Mouse (Mus musculus): Measurements from ENCODE around the gene Usp36.
"Not testable (repeated sequence)": the region's sequence is repeated elsewhere in the genome, so short reads cannot be mapped to it uniquely, and the experiment has no call there.

Gene Usp36

DNA sequence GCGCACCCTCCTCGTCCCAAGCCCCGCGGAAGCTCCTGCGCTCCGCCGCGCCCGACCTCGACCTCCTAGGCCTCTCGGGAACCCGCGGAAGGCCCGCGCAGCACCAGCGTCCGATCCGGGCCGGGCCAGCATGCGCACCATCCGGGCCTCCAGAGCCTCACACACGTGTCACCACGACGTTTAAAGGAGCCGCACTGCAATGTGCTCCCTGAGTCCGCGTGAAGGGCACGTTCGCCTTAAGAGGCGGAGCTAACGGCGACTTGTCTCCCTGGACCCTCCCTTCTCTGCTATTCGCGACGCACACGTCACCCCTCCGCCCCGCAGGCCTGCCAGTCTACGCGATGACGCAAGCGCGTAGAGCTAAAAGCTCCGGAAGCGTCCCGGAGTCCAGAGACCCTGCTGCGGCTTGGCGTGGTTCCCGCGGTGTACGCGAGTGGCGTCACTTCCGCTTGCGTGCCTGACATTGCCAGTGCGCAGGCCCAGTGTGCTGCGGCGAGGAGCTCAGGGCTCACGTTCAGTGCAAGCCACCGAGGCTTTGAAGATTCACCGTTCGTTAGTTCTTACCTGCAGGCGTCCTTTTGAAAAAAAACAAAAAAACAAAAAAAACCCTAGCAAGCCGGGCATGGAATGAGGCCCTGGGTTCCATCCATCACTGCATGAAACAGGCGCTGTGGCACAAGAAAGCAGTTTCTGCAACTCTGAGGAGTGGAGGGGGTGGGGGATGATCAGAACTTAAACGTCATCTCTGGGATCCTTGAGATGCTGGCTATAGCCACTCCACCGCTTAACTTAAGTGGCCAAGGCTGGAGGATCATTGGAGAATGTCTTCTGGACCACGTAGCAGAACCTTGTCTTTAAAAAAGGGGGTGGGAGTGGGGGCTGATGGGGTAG lies at the start of gene Usp36:
Gene Usp36 (minus strand): TSS at position 246 of the 891 bp plus-strand sequence.
- peak; percentile 100 for DNase-seq (ENCODE audit: low spot score)

- DNase-seq (ENCODE audit: low spot score) = peak; percentile 80
These were observed 47.6 kb upstream of the Usp36 start for GRCm38 (mm10) chr11:118337491-118338168.

- no peak for DNase-seq (ENCODE audit: low spot score)
These were observed 43.4 kb upstream of the Usp36 start for GRCm38 (mm10) chr11:118333431-118333830.

- DNase-seq (ENCODE audit: low spot score) = no peak
These were observed 42.3 kb upstream of the Usp36 start for GRCm38 (mm10) chr11:118332376-118332775.

DNA sequence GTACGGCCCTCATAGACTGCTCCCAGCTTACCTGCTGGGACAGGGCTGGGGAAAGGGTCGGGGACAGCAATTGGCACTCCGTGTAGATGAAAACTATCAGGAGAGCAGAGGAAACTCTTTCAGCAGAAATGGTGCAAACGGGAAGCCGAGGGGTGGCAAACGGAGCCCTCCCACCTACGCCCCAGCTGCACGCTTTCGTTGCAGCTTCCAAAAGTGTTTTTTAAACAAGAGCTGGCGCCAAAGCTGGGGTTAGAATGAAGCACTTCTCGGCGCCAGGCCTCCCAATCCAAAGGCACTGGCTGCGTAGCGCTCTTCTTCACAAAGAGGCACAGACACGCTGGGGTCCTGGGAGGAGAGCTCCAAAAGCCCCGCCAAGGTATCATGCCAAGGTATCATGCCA lies 40.7 kb upstream of the Usp36 start:
- no peak for DNase-seq (ENCODE audit: low spot score)

GRCm38 (mm10) chr11:118330361-118330760 lies 40.3 kb upstream of the Usp36 start:
- no peak for DNase-seq (ENCODE audit: low spot score)

- DNase-seq (ENCODE audit: low spot score) = no peak
These were observed 38.9 kb upstream of the Usp36 start for GRCm38 (mm10) chr11:118328947-118329346.

DNA sequence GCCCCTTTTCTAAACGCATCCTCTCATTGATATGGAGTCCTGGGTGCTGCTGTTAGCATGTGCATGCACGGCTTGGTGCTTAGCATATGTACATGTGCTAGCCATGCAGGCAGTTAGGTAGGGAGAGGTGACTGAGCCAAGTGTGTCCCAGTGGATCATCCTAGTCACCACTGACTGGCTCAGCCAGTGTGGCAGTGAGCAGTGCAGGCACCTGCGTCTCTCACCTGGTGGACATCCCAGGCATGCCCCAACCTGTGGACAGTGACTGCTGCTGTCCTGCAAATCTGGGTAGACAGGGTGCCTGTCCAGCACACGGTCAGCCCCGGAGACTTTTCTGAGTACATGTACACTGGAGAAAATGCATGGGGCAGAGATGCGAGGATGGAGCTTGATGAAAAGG lies 38.5 kb upstream of the Usp36 start:
- no peak for DNase-seq (ENCODE audit: low spot score)

GRCm38 (mm10) chr11:118326991-118327971 lies 37.2 kb upstream of the Usp36 start:
- DNase-seq (ENCODE audit: low spot score) = no peak

DNA sequence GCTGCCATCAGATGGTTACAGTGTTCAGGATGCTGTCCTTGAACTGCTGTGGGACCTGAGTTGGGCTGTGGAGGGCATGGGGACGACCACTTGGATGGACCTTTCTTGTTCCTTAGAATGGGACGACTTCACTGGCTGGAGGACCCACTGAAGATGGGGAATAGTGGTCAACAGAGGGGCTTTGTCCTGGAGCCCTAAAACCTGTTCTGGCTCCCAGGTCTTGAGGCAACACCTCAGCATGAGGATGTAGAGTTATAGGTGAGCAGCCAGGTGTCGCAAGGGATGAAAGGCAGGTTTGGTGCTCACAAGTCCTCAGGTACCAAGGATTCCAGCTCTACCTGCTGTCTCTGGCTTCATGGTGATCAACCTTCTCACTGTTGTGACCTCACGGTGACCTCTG lies 36.4 kb upstream of the Usp36 start:
- DNase-seq (ENCODE audit: low spot score) = no peak

GRCm38 (mm10) chr11:118324541-118324940 lies 34.5 kb upstream of the Usp36 start:
- no peak for DNase-seq (ENCODE audit: low spot score)

- DNase-seq (ENCODE audit: low spot score) = no peak
These were observed 33.9 kb upstream of the Usp36 start for GRCm38 (mm10) chr11:118323974-118324373.

- no peak for DNase-seq (ENCODE audit: low spot score)
These were observed 32.6 kb upstream of the Usp36 start for GRCm38 (mm10) chr11:118322647-118323046.

DNA sequence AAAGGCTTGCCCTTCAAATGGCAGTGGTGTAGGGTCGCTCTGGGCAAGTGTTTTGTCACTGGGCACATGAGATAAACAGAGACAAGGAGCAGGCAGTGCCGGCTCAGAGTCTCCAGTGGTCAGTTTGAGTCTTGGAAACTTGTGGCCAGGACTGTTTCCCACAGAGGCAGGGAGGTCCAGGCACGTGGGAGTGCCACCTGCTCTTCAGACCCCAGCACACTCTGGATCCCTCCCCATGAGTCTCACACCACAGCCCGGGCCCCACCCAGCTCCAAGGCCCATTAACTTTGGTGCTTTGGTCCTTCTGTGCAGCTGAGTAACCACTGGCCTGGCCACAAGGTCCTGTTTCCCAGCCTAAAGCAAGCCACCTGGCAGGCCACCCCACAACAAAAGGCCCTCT lies 31.9 kb upstream of the Usp36 start:
- no peak for DNase-seq (ENCODE audit: low spot score)

GRCm38 (mm10) chr11:118321500-118321899 lies 31.5 kb upstream of the Usp36 start:
- no peak for DNase-seq (ENCODE audit: low spot score)

DNA sequence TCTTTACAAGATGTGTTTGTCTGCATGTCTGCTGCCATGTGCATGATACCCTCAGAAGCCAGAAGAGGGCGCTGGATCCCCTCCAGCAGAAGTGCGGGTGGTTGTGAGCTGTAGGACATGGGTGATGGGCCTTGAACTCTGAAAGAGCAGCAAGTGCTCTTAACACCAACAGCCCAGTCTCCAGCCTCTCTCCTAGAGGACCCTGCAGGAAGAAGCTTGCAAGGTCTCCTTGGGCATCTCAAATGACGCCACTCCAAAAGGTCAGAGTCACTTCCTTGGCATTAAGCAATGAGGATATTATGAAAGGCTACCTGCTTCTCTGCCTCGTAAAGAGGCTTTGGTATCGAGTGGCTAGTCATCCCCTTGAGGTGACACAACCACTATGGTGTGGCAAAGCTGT lies 28.6 kb upstream of the Usp36 start:
- peak; percentile 77 for DNase-seq (ENCODE audit: low spot score)

GRCm38 (mm10) chr11:118317129-118317528 lies 27.1 kb upstream of the Usp36 start:
- peak; percentile 37 for DNase-seq (ENCODE audit: low spot score)

DNA sequence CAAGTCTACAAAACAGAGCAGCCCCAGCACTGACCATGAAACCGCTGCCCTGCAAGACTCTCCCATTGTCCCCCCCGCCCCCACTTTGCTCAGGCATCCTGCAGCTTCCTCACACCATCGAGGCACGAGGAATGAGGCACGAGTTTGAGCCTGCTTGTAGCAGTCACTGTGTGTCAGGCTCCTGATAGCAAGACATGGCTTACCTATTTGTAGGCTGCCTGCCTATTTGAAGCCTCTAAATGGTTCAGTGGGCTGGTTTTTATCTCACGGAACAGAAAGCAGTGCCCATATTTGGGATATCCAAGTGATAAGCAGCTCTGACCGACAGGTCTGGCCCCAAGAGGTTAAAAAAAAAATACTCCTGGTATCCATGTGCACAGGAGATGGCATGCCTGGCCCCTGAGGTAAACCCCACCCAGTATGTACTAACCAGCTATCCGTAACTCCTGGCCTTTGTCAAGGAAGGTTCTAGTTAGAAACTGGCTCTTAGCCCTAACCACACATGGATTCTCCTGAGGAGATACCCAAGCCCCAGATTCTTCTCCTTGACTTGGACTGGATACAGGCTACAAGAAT lies 26.3 kb upstream of the Usp36 start:
- DNase-seq (ENCODE audit: low spot score) = no peak

DNA sequence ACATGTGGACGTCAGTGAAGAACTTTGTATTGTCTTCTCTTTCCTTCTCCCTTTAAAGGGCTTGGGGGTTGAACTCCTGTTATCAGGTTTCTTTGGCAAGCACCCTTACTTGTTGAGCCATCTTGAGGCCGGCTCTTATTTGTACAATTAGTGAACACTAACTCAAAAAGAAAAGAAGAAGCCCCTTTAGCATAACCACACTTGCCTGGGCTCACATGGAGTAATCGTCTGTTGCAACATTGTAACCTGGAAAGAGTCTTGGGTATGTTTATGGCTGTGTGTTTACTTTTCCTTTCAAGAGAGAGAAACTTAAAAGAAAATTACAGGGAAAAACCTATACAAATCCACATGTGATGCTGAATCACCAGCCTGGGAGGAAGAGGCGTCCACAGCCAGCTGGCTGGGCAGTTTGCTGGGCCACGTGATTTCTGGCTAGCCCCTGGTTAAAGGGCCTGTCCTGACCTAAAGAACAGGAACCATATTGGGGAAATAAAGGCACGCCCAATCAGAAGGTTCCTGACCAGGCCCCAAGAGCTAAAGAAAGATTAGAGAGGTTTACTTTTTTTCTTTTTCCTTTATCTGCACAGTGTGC lies 22.2 kb upstream of the Usp36 start:
- no peak for DNase-seq (ENCODE audit: low spot score)

DNA sequence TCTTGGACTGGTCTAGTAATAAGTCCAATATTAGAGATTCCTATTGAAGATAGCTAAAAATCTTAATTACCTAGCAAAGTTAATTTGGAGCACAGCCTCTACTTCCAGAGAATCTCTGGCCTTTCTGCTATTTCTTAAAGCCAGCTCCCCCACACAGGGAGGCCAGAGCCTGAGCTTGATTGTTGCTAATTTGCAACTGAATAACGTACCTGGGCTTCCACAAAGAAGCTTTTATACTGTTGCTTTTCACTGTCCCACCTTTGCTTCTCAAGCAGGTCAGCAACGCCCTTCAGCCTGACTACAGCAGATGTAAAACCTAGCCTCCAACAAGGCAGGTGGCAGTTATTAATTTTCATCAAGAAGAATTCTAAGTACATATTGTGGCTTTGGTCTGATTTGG lies 17.9 kb upstream of the Usp36 start:
- not testable (repeated sequence) for DNase-seq (ENCODE audit: low spot score)

- not testable (repeated sequence) for DNase-seq (ENCODE audit: low spot score)
These were observed 13.9 kb upstream of the Usp36 start for GRCm38 (mm10) chr11:118303959-118304358.

Measured in T-cell, adult 2 months (primary cell).